Mouse (Mus musculus) hindlimb bud, embryonic 11.5 days (tissue): ENCODE measurements around the gene Chml.
A peak's percentile ranks its signal among the peaks of the same experiment; 100 is the strongest.

Source experiments
- DNase-seq: peaks from one replicate; pipeline ENCODE4 v3.0.0-alpha.2; 2012; ENCODE audit warnings: low read depth, low spot score; ENCODE audit errors: extremely low spot score

Gene Chml

GRCm38 (mm10) chr1:175692246-175692996 is at the start of gene Chml, which contains the start of gene Opn3:
Chml (minus strand) TSS chr1:175692901.
Opn3 (minus strand) TSS chr1:175692776.
- DNase-seq, result peak; percentile 88

DNA sequence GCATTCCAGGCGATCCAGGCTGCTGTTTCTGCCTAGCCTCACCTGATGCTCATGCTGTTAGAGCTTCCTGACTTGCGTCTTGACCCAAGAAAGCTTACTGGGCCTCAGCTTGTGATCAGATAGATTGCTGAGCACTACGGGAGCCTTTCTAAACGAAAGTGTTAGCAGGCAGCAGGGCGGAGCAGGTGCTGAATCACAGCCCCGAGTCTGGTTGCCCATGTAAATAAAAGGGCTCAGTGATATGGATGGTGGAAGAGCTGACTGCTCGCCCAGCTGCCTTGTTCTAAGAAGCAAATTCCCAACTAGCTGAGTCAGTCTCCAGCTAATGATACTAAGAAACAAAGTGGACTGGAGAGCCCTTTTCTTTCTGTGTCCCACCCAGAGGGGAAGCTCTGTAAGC is 33.1 kb upstream of the Chml start:
- no peak for DNase-seq

GRCm38 (mm10) chr1:175716832-175717231 is 24.1 kb upstream of the Chml start:
- no peak for DNase-seq

- no peak for DNase-seq
Observed at GRCm38 (mm10) chr1:175712338-175712909, 19.7 kb upstream of the Chml start.

- no peak for DNase-seq
Observed at GRCm38 (mm10) chr1:175708013-175708412, 15.3 kb upstream of the Chml start.

DNA sequence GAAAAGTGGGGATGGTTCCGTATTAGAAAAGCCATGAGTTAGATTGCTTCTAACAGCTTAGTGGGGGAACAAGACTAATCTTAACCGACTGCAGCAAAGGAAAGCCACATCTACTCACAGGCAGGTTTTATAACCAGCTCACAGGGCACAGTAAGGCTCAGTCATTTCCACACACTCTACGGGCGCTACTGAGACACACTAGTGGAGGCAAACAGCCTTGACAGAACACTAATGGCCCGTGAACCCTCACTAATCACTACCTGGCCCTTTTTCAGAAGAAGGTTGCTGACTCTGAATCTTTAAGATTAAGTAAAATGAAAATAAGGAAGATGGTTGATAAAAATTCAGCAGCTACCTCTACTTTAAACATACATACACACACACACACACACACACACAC is 14.9 kb upstream of the Chml start:
- no peak for DNase-seq

- no peak for DNase-seq
Observed at GRCm38 (mm10) chr1:175701145-175701544, 8.4 kb upstream of the Chml start.

DNA sequence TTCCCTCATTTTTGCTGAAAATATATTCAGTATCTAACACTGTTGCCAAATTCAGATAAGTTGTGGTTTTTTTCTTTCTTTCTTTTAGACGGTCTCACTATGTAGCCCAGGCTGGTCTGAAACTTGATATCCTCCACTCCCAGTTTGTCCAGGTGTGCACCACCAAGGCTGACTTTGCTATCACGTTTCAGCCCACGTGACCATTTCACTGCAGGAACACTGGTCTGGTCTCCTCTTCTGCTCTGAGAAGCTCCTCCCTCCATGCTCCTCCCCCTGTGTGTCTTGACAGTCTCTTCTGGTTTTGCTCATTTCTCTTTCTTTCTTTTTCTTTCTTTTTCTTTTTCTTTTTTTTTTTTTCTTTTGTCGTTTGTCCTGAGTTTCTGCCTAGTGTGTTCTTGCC is 7.1 kb upstream of the Chml start:
- no peak for DNase-seq

DNA sequence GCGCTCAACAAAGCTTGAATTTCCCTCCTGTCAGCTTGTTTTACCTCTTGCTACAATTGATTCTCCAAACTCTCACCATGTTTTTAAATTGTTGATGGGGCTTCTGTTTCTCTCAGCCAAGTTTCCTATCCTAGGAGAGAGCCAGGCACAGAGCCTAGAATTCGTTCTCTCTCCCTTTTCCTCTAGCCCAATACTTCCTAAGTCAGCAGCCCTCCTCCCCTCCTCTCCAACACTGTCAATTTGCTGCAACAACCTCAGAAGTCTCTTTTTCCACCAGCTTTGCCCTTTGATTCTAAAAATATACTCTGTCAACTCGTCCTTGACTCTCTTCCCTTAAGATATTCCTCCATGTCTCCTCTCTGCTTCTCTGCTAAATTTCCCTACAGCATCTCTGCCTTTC is 6.7 kb upstream of the Chml start:
- no peak for DNase-seq

DNA sequence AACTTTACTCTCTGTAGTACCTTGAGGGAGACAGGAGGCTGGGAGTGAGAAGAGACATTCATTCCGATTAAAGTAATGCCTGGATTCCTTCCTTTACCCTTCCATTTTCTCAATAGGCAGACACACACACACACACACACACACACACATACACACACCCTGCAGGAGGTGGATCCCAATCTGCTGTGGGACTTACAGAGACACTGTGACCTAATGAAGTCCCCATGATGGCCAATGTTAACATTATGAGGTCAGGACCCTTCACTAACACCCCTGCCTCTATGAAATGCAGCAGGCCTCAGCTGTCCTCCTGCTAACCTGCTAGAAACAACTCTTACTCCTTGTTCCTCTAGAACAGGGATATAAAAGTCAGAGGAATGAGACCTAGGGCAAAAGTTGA is 5.6 kb upstream of the Chml start, which contains the start of gene Wdr64:
Wdr64 (plus strand) TSS at position 301 of the 400 bp plus-strand sequence.
- no peak for DNase-seq

- DNase-seq, result no peak
Observed at GRCm38 (mm10) chr1:175693429-175693960, 794 bp upstream of the Chml start.

GRCm38 (mm10) chr1:175692997-175693361 is 278 bp upstream of the Chml start:
- no peak for DNase-seq

GRCm38 (mm10) chr1:175691686-175692245 is 935 bp downstream of the Chml start:
- no peak for DNase-seq

GRCm38 (mm10) chr1:175680995-175681394 is 11.7 kb downstream of the Chml start:
- DNase-seq, result no peak

DNA sequence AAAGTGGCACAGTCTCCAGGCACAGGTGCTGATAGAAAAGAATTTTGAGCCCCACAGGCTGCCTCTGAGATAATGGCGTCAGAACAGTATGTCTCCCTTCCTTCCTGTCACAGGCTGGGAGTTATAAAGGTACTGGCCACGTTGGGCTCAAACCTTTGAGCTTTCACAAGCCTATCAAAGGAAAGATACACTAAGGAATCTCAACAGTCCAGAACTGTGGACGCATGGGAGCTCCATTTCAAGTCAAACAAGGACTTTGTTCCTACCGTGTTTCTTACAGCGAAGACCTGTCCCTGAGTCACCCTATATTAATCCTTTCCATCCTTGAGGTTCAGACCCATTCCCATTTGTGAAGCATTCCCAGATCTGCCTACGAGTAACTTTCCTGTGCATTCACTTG is 15.2 kb downstream of the Chml start:
- DNase-seq, result no peak

GRCm38 (mm10) chr1:175675116-175675515 is 17.6 kb downstream of the Chml start:
- no peak for DNase-seq

DNA sequence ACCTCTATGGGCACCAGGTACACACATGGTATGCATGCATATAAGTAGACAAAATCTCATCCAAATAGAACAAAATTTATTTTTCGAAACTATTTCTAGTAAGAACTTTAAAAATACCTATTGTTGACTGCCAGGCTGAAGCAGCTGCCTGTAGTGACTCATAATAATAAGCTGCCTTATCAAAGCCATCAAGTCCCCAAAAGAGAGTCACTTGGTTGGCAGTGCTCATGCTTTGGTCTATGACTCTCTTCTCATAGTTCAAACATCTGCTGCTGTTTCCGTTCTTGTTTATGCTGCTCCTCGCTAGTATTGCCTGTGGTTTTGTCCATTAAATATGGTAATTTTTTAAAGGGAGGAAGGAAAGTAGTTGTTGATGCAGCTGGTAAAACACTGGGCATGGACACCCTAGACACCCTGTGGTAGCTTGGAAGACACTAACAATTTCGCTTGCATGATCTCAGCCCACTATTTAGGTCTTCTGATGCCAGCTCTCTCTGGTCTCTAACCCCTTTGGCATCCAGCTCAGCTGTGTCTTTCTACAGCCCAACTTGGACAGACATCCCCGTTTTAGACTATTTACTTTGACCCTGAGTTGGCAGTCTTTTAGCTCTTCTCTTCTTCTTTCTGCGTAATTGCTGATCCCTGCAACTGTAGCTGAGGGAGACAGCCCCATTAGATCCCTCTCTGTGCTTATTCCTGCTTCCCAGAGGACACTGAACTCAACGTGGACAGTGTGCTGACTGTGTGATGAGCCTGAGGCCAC is 19.0 kb downstream of the Chml start:
- DNase-seq, result no peak

DNA sequence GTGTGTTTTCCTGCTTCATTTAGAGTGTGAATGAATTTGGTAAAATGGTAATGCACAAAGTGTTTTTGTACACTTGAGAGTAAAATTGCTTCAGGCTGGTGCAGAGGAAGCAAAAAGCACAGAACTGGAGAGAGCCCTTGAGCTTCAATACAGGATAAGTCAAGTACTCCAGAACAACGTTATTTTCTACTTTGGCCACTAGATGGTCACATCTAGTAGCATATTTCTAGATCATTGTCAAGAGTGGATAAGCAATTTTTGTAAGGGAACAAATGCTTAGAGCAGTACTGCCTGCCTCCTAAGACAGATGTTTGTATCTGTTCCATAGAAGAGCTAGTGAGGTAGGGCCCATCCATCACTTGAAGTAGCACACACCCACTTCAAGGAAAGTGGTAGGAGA is 21.1 kb downstream of the Chml start:
- DNase-seq, result no peak

DNA sequence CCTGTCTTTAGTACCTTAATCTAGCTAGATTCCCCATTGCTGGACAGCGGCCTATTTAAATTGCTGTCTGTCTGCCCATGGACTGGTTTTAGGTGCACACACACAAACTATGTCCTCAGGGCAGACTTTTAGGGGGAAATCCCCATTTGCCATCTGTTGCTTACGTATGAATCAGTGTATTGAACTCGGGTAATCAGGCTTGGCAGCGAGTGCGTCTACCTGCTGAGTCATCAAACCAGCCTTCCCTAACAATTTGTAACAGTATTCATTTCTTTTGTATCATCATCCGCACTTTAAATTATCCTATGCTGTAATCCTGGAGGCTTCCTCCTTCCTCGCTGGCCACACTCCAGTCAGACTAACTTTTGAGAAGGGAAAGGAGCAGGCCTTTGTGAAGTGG is 22.7 kb downstream of the Chml start:
- no peak for DNase-seq

- DNase-seq, result no peak
Observed at GRCm38 (mm10) chr1:175669456-175669855, 23.2 kb downstream of the Chml start.

DNA sequence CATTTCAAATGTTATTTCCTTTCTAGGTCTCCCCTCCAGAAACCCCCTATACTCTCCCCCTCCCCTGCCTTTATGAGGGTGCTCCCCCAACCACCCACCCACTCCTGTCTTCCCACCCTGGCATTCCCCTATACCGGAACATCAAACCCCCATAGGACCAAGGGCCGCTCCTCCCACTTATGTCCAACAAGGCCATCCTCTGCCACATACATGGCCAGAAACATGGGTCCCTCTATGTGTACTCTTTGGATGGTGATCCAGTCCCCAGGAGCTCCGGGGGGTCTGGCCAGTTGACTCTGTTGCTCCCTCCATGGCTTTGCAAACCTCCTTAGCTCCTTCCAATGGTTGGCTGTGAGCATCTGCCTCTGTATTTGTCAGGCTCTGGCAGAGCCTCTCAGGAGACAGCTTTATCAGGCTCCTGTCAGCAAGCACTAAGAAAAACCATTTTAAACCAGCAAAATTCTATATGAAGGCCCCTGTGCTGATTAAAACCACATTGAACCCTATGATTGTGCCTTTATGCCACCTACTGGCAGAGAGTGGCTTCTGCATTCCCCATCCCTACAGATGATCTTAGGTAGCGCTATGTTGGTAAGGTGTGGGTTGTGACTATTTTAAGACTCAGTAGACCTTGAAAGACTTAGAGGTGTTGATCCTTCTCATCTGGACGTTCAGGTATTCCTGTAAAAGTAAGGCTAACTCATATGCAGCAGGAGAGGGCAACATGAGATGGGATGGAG is 23.9 kb downstream of the Chml start:
- DNase-seq, result no peak
